Mouse (Mus musculus): ENCODE measurements around the gene Osbpl10.
"Not testable (repeated sequence)": the region's sequence is repeated elsewhere in the genome, so short reads cannot be mapped to it uniquely, and the experiment has no call there.

Gene Osbpl10

GRCm38 (mm10) chr9:114982689-114983360, 4.5 kb downstream of the Osbpl10 start, which contains the start of gene Rps27rt:
Gene Rps27rt (minus strand): TSS chr9:114982739.
- DNase-seq (ENCODE audit: low spot score): no peak

DNA sequence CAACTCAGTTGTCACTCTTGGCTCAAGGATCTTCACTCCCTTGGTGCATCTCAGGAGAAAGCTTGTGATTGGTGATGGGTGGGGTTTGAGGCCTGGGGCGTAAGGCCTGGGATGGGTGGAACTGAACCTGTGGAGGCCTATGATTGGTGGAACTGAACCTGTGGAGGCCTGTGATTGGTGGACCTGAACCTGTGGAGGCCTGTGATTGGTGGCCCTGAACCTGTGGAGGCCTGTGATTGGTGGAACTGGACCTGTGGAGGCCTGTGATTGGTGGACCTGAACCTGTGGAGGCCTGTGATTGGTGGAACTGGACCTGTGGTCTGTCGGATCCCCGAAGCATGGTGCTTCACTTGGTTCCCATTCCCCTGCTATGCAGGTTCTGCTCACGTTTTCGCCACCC, 7.4 kb downstream of the Osbpl10 start:
- DNase-seq (ENCODE audit: low spot score): no peak

DNA sequence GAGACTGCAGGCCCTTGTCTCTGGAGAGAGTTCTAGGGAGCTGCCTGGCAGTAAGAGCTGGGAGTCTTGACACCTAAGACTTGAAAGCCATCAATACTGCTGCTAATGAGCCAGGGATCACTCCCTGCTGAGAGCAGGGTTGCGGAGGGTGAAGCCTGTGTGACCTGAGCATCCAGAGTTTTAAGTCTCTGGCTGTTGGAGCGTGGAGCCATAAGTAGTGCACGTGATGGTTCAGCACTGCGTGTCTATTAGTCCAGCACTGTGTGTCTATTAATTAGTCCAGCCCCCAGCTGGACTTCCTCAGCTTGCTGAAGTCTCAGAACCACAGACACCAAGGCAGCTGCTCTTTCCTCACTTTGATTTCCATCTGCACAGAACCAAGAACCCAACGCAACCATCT, 8.0 kb downstream of the Osbpl10 start:
- DNase-seq (ENCODE audit: low spot score): no peak

DNA sequence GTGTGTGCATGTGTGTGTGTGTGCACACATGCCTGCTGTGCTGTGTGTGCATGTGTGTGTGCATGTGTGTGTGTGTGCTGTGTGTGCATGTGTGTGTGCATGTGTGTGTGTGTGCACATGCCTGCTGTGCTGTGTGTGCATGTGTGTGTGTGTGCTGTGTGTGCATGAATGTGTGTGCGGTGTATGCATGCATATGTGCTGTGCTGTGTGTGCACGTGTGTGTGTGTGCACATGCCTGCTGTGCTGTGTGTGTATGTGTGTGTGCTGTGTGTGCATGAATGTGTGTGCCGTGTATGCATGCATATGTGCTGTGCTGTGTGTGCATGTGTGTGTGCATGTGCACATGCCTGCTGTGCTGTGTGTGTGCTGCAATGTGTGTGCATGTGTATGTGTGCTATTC, 9.7 kb downstream of the Osbpl10 start:
- no peak for DNase-seq (ENCODE audit: low spot score)

DNA sequence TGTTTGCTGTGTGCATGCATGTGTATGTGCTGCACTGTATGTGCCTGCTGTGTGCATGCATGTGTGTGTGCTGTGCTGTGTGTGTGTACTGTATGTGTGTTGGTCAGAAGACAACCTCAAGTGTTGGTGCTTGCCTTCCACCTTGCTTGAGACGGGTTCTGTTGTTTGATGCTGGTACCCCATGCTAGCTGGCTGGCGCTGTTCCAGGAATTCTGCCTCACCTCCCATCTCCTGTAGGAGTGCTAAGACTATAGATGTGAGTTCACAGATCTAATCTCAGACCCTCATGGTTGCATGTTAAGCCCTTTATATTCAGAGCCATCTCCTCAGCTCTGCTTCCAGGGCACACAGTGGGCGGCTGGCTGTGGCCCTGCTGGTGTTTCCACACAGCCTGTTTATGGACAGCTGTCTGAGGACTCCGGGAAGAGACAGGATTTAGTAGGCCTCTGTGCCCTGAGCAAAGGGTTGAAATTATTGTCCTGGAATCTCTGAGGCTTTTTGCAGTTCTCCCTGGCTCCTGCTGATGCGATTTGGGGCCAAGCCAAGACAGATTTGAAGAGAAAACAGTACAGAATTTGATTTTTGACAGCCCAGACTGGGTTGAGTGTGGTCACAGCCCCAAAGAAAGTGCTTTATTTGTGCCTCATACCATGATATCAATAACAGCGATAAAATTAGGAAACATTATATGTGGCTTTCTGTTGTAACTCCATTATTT, 10.4 kb downstream of the Osbpl10 start:
- no peak for DNase-seq (ENCODE audit: low spot score)

GRCm38 (mm10) chr9:114990421-114990820, 12.1 kb downstream of the Osbpl10 start:
- no peak for DNase-seq (ENCODE audit: low spot score)

GRCm38 (mm10) chr9:114992528-114992927, 14.2 kb downstream of the Osbpl10 start:
- DNase-seq (ENCODE audit: low spot score): no peak

DNA sequence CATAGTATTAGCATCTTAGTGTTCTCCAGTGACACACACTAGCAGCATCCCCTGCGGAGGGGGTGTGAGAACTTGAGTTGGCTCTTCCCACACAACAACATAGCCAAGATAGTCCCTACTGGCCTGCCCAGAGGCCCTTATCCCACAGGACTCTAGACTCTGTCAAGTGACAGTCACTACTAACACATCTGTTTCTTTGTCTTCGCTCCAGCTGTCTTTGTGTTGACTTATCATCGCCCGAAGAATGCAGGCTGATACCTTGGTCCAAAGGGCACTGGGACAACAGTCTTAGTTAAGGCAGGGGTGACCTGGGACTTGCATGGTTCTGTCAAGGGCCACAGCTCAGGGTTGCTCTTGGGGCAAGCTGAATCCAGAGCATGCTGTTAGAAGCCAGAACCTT, 16.9 kb downstream of the Osbpl10 start:
- DNase-seq (ENCODE audit: low spot score): no peak

DNA sequence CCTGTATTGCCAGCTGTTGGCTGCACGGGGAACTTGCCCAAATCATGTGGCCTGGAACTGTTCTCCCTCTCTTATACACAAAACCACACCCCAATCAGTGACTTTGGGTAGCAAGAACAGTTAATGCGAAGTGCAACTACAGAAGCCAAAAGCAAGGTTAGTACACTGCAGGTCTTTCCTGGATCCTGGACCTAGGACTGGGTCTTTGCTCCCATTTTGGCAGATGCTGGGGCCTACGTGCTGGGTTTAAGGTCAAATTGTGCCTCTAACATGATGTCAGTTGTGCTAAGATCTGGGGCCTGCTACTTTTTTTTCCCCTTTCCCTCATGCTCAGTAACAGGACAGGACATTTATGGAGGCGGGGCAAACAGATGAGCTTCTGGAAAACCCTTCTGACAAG, 17.3 kb downstream of the Osbpl10 start:
- DNase-seq (ENCODE audit: low spot score): no peak

DNA sequence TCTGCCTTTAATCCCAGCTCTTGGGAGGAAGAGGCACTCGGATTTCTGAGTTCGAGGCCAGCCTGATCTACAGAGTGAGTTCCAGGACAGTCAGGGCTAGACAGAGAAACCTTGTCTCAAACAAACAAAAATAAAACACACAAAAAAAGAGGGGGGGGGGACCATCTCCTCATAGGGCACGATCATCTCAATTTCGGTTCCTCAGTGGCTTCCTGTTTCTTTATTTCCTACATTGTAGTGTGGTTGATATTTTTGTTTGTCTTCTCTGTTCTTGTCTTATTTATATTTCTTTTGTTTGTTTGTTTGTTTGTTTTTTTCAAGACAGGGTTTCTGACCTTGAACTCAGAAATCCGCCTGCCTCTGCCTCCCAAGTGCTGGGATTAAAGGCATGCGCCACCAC, 18.1 kb downstream of the Osbpl10 start:
- no peak for DNase-seq (ENCODE audit: low spot score)

DNA sequence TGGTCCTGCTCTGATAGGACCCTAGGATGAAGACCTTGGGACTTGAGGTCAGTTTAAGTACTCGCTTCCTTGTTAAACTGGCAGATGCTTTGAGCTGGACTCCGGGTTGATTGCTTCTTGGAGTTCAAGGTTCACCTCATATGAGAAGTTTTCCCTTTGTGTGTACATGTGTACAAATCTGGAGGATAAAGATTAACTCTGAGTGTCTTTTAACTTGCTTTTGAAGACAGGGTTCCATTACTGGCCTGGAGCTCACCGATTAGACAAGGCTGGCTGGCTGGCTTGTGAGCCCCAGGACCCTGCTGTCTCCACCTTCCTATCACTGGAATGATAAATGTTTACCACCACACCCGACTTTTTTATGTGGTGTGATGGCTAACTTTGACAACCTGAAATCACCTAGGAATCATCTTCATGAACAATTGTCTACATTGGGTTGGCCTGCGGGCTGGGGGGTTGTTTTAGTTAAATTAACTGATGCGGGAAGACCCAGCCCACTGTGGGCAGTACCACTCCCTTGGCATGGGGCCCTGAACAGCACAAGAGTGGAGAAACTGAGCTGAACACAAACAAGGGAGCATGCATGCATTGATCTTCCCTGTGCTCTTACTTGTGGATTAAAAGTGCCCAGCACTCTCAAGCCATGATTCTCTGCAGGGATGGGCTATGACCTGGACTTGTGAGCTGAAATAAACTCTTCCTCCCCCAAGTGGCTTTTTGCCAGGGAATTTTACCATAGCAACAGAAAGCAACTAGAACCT, 20.8 kb downstream of the Osbpl10 start:
- no peak for DNase-seq (ENCODE audit: low spot score)

GRCm38 (mm10) chr9:114999771-115000146, 21.4 kb downstream of the Osbpl10 start:
- DNase-seq (ENCODE audit: low spot score): no peak

DNA sequence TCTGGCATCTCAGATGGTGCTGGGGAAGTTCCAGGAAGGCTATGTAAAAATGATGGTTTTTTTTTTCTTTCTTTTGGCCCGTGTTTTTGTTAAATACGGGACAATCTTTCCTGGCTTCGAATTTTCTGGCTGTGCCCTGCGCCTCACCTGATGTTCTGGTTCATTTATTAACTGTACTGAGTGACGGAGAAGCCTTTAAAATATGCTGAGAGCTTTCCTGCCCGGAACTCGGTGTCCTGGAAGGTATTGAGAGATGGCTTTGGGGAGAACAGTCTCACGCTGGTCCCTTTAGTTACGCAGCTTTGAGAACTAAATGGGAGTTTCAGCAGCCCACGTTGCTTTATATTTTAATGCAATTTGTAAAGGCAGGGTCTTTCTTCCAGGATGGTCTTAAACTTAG, 27.1 kb downstream of the Osbpl10 start:
- no peak for DNase-seq (ENCODE audit: low spot score)

- DNase-seq (ENCODE audit: low spot score): no peak
Observed at GRCm38 (mm10) chr9:115007776-115008175, 29.4 kb downstream of the Osbpl10 start.

DNA sequence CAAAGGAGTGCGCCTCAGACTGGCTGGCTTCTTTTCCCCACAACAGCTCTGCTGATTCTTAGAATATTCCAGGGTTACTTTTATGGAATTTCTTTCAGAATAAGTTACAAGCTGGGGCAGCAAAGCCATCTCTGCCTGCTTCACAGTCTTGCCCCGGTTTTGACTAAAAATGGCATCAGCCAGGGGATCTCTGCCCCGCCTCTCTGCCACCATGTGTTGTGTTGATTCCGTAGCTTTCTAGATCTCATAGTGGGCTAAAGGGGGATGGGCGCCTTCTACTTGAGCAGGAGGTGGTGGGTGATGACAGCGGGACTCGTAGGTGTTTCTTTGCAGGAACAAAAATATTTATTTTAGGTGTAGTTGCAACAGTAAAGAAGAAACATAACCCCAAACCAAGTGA, 29.8 kb downstream of the Osbpl10 start:
- peak; percentile 36 for DNase-seq (ENCODE audit: low spot score)

DNA sequence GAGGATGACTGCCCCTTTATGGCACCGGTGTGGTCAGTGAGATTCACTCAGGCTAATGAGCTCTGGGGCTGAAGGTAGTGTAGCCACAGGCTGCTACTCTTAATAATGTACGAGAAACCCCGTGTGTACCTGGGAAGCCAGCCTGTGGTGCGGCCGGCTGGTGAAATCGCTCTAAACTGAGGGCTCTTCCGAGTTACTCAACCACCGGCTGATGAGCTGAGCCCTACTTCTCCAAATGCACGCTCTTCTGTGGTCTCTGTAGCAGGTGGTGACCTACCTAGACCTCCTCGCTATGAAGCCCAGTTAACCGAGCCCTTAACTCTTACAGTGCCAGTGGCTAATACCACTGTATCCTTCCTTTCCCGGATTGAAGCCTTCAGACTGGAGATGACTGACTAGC, 34.0 kb downstream of the Osbpl10 start:
- DNase-seq (ENCODE audit: low spot score): no peak

- DNase-seq (ENCODE audit: low spot score): no peak
Observed at GRCm38 (mm10) chr9:115020141-115020540, 41.8 kb downstream of the Osbpl10 start.

GRCm38 (mm10) chr9:115021419-115021818, 43.0 kb downstream of the Osbpl10 start:
- DNase-seq (ENCODE audit: low spot score): no peak

DNA sequence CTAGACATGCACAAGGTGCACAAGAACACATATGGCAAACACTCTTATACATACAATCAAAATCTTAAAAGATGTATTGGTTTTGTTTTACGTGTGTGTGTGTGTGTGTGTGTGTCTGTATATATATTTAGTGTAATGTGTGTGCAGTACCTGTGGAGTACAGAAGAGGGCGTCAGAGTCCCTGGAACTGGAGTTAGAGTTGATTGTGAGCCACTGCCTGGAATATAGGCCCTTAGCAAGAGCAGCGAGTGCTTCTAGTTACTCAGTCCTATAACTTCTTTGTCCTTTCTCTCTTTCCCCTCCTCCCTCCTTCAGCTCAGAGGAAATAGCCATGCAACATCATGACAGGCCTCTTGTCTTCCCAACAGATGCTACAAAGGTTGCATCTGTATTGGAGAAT, 44.8 kb downstream of the Osbpl10 start:
- DNase-seq (ENCODE audit: low spot score): no peak

DNA sequence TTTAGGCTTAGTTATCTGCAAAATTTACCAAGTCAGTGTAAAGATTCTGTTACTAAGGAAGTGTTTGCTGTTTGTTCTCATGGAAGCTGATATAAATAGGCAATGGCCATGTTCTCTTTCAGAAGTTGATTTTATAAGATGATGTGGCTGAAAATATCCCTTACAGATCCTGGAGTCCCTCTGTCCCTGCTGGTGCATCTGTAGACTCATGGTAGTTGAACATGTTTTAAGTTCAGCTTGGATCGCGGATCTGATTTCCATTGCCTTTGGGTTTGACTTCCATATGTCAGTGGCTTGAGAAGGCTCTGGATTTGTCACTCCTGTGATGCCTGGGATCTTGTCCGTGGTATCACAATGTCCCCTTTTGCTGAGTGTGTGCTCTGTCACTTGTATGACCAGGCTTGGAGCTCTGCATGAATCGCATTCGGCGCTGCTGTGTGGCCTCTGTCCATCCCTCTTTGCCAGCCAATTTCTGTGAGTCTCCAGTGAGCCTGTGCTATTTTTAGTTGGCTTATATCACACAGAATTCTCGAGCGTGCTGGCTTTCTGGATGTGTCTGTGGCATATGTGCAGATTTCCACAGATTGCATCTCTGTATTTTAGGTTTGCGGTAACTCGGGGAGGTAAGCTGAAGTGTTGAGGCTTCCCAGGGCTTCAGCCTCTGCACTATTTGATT, 45.5 kb downstream of the Osbpl10 start:
- DNase-seq (ENCODE audit: low spot score): peak; percentile 52

- no peak for DNase-seq (ENCODE audit: low spot score)
Observed at GRCm38 (mm10) chr9:115029307-115029706, 50.9 kb downstream of the Osbpl10 start.

- no peak for DNase-seq (ENCODE audit: low spot score)
Observed at GRCm38 (mm10) chr9:115030581-115030980, 52.2 kb downstream of the Osbpl10 start.

DNA sequence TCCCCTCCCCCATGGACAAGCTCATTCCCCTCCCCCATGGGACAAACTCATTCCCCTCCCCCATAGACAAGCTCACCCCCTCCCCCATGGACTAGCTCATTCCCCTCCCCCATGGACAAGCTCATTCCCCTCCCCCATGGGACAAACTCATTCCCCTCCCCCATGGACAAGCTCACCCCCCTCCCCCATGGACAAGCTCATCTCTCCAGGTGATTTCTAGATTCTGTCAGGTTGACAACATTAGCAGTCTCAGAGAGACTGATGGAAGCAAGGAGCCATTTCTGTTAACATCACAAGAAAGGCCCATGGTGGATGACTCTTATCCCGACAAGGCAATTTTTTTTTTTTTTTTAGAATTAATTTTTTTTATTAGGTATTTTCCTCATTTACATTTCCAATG, 52.7 kb downstream of the Osbpl10 start:
- DNase-seq (ENCODE audit: low spot score): not testable (repeated sequence)

Measured in left cerebral cortex, adult 11 months (tissue).